Mouse (Mus musculus): Measurements from ENCODE around the gene Arhgap21. TPM values are rescaled to one million over a fixed set of nuclear protein-coding genes. Genes with fewer than 3 reads are reported as not detected.

Arhgap21 gene
- total RNA-seq, 2 experiments from 2014 or later, result 213 to 217 TPM

- intact Hi-C loops (cut with DNase I), result no loop called here
- DNase-seq (ENCODE audit: low spot score in 2 of 2), result no peak
Observed at GRCm38 (mm10) chr2:20909404-20909803, 59.3 kb downstream of the Arhgap21 start.

GRCm38 (mm10) chr2:20907291-20907690 lies 61.4 kb downstream of the Arhgap21 start:
- no peak for DNase-seq (ENCODE audit: low spot score in 2 of 2)
- intact Hi-C loops (cut with DNase I), result no loop called here

GRCm38 (mm10) chr2:20905411-20905810 lies 63.3 kb downstream of the Arhgap21 start:
- no peak for DNase-seq (ENCODE audit: low spot score in 2 of 2)
- intact Hi-C loops (cut with DNase I), result no loop called here

GRCm38 (mm10) chr2:20902981-20903645 lies 65.6 kb downstream of the Arhgap21 start:
- intact Hi-C loops (cut with DNase I), result no loop called here
- DNase-seq (ENCODE audit: low spot score in 2 of 2), result peak in 1 of 2 experiments; percentile 28

- DNase-seq (ENCODE audit: low spot score in 2 of 2), result no peak
- intact Hi-C loops (cut with DNase I), result no loop called here
Observed at GRCm38 (mm10) chr2:20901916-20902315, 66.8 kb downstream of the Arhgap21 start.

GRCm38 (mm10) chr2:20899301-20899700 lies 69.4 kb downstream of the Arhgap21 start:
- no peak for DNase-seq (ENCODE audit: low spot score in 2 of 2)
- intact Hi-C loops (cut with DNase I), result loop anchor here (2.0 kb wide), 2 partner anchors 64 to 290 kb away; no protein-coding TSS in a partner anchor

- DNase-seq (ENCODE audit: low spot score in 2 of 2), result peak; percentile 83 to 84
- intact Hi-C loops (cut with DNase I), result loop anchor here (2.0 kb wide), 2 partner anchors 64 to 290 kb away; no protein-coding TSS in a partner anchor
Observed at GRCm38 (mm10) chr2:20898684-20899083, 70.0 kb downstream of the Arhgap21 start.

- DNase-seq (ENCODE audit: low spot score in 2 of 2), result no peak
- intact Hi-C loops (cut with DNase I), result no loop called here
Observed at GRCm38 (mm10) chr2:20896446-20896845, 72.2 kb downstream of the Arhgap21 start.

GRCm38 (mm10) chr2:20894100-20894690 lies 74.5 kb downstream of the Arhgap21 start:
- intact Hi-C loops (cut with DNase I), result no loop called here
- peak in 1 of 2 experiments; percentile 16 for DNase-seq (ENCODE audit: low spot score in 2 of 2)

- intact Hi-C loops (cut with DNase I), result no loop called here
- DNase-seq (ENCODE audit: low spot score in 2 of 2), result no peak
Observed at GRCm38 (mm10) chr2:20888751-20889150, 79.9 kb downstream of the Arhgap21 start.

- intact Hi-C loops (cut with DNase I), result no loop called here
- peak in 1 of 2 experiments; percentile 9 for DNase-seq (ENCODE audit: low spot score in 2 of 2)
Observed at GRCm38 (mm10) chr2:20883288-20883687, 85.4 kb downstream of the Arhgap21 start.

GRCm38 (mm10) chr2:20879877-20880605 lies 88.6 kb downstream of the Arhgap21 start:
- DNase-seq (ENCODE audit: low spot score in 2 of 2), result no peak
- intact Hi-C loops (cut with DNase I), result no loop called here

- no peak for DNase-seq (ENCODE audit: low spot score in 2 of 2)
- intact Hi-C loops (cut with DNase I), result no loop called here
Observed at GRCm38 (mm10) chr2:20874621-20875020, 94.1 kb downstream of the Arhgap21 start.

GRCm38 (mm10) chr2:20869212-20869965 lies 99.3 kb downstream of the Arhgap21 start:
- intact Hi-C loops (cut with DNase I), result no loop called here
- no peak for DNase-seq (ENCODE audit: low spot score in 2 of 2)

- intact Hi-C loops (cut with DNase I), result no loop called here
- no peak for DNase-seq (ENCODE audit: low spot score in 2 of 2)
Observed at GRCm38 (mm10) chr2:20868052-20868451, 100.6 kb downstream of the Arhgap21 start.

- DNase-seq (ENCODE audit: low spot score in 2 of 2), result no peak
- intact Hi-C loops (cut with DNase I), result no loop called here
Observed at GRCm38 (mm10) chr2:20865795-20866194, 102.9 kb downstream of the Arhgap21 start.

GRCm38 (mm10) chr2:20864569-20864968 lies 104.1 kb downstream of the Arhgap21 start:
- intact Hi-C loops (cut with DNase I), result no loop called here
- no peak for DNase-seq (ENCODE audit: low spot score in 2 of 2)

- no peak for DNase-seq (ENCODE audit: low spot score in 2 of 2)
- intact Hi-C loops (cut with DNase I), result no loop called here
Observed at GRCm38 (mm10) chr2:20860756-20861155, 107.9 kb downstream of the Arhgap21 start.

- DNase-seq (ENCODE audit: low spot score in 2 of 2), result no peak
- intact Hi-C loops (cut with DNase I), result no loop called here
Observed at GRCm38 (mm10) chr2:20849346-20849745, 119.3 kb downstream of the Arhgap21 start.

Data from left cerebral cortex, postnatal 14 days (tissue).